Mouse (Mus musculus) heart, embryonic 14.5 days (tissue): ENCODE measurements at regions not wholly inside any gene's neighbourhood (a gene's known extent, or its start where the extent isn't known, plus 50 kb on each side); places are given as distances from the start of the nearest gene placed in this dataset.

ENCODE experiments used
- ATAC-seq: fragments of 200-750 bp; cut with Nextera tagmentation; 2 replicates; pipeline ENCODE4 v1.8.0; 2017; ENCODE audit warnings: low read depth, moderate TSS enrichment; ENCODE audit not compliant: insufficient number of reproducible peaks, insufficient read depth, low FRiP score
- H3K27ac ChIP-seq, 2 experiments: fragments of 200-500 bp in 1 of 2; fragments of 300-500 bp in 1 of 2; sonication (generic) in 1 of 2; replicated peaks in 1 of 2; 2 replicates each; pipeline ENCODE4 v1.5.1; 2012 to 2014; ENCODE audit warnings: low read depth in 2 of 2, low read length in 2 of 2, control low read depth in 1 of 2, mild to moderate bottlenecking in 1 of 2, mixed read lengths in 1 of 2; ENCODE audit not compliant: control insufficient read depth in 1 of 2, insufficient read depth in 1 of 2
- H3K27me3 ChIP-seq: fragments of 300-500 bp; sonication (generic); 2 replicates; pipeline ENCODE4 v1.6.1; 2014; ENCODE audit warnings: mild to moderate bottlenecking, low read length, control low read depth; ENCODE audit not compliant: control insufficient read depth, insufficient read depth
- H3K36me3 ChIP-seq: fragments of 300-500 bp; sonication (generic); 2 replicates; pipeline ENCODE4 v1.6.1; 2014; ENCODE audit warnings: mild to moderate bottlenecking, control low read depth, low read length, mixed read lengths; ENCODE audit not compliant: control insufficient read depth, insufficient read depth
- H3K4me1 ChIP-seq, 2 experiments: fragments of 200-500 bp in 1 of 2; fragments of 300-500 bp in 1 of 2; sonication (generic) in 1 of 2; 2 replicates each; pipeline ENCODE4 v1.6.1; 2012 to 2014; ENCODE audit warnings: low read length in 2 of 2, control low read depth in 1 of 2, mixed read lengths in 1 of 2; ENCODE audit not compliant: control insufficient read depth in 2 of 2, insufficient read depth in 2 of 2
- H3K4me2 ChIP-seq: fragments of 300-500 bp; sonication (generic); 2 replicates; pipeline ENCODE4 v1.6.1; 2014; ENCODE audit warnings: mild to moderate bottlenecking, low read length
- H3K4me3 ChIP-seq, 2 experiments: fragments of 200-500 bp in 1 of 2; fragments of 300-500 bp in 1 of 2; sonication (generic) in 1 of 2; 2 replicates each; pipeline ENCODE4 v1.5.1; 2012 to 2014; ENCODE audit warnings: low read length in 2 of 2, mild to moderate bottlenecking in 2 of 2, control low read depth in 1 of 2, low read depth in 1 of 2, moderate library complexity in 1 of 2; ENCODE audit not compliant: control insufficient read depth in 1 of 2, insufficient read depth in 1 of 2
- H3K9ac ChIP-seq: fragments of 300-500 bp; sonication (generic); 2 replicates; pipeline ENCODE4 v1.6.1; 2014; ENCODE audit warnings: mild to moderate bottlenecking, low read length
- H3K9me3 ChIP-seq: fragments of 300-500 bp; sonication (generic); 2 replicates; pipeline ENCODE4 v1.6.1; 2016; ENCODE audit warnings: low read length, control low read depth; ENCODE audit not compliant: control insufficient read depth
- WGBS: fragments of 180-500 bp; shearing (Covaris S2); extraction: QIAGEN DNeasy Blood & Tissue Kit; methylation state at CpG from one replicate; pipeline ENCODE4 v1.1.7; 2014; 5-methylcytosine and 5-hydroxymethylcytosine counted together

DNA sequence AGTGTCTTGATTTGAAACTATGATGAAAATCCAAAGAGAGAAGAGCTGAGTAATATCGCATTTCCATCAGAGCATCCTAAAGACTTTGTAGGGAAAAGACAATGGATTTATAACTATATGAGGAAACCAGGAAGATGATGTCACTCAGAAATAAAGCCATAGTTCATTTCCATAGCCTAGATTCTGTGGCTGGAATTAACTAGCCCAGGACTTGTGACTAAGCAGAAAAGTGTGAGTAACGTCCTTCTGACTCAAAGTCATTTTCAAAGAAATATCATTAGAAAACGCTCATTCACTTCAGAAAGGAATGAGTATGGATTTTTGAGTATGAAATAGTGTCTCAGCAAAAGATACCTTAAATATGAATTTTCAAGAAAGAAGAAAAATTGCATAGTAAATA, 179.9 kb upstream of the Crbn start:
- Histone ChIP-seq H3K4me1 (no peaks in the 10 kb centered on the region), H3K4me3 (no peak overlapping the region), H3K9ac (no peak overlapping the region), H3K27ac (no peak overlapping the region), H3K36me3 (no peaks in the 10 kb centered on the region), H3K27me3 (no peaks in the 10 kb centered on the region), H3K9me3 (no peaks in the 10 kb centered on the region), H3K4me2 (no peak overlapping the region)
- no peak for ATAC-seq
- WGBS, result 76% methylated on average over 3 of the region's 3 CpGs

DNA sequence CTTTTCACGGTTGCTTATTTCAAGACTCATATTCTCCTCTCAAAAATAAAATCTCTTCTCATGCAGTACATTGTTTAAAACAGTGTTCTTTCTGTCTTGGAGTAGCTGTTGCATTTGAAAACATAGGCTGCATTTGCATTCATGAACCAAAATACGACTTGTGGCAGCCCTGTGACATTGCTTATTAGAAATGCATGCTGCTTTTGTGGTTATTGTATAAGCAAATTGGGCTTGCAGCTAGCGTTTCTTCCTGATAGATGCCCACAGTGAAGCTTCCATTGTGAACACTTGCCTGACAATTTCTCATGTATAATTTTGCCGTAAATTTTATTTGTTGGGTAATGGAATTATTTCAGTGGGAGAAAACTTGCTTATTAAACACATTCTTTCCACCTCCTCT, 180.3 kb upstream of the Crbn start:
- H3K9ac ChIP-seq, result no peak overlapping the region
- H3K36me3 ChIP-seq, result no peaks in the 10 kb centered on the region
- no peak for ATAC-seq
- H3K4me1 ChIP-seq, result no peaks in the 10 kb centered on the region
- WGBS, result 75% methylated on average over 4 of the region's 4 CpGs
- no peak overlapping the region for H3K4me3 ChIP-seq
- H3K9me3 ChIP-seq, result no peaks in the 10 kb centered on the region
- no peak overlapping the region for H3K4me2 ChIP-seq
- H3K27me3 ChIP-seq, result no peaks in the 10 kb centered on the region
- no peak overlapping the region for H3K27ac ChIP-seq

DNA sequence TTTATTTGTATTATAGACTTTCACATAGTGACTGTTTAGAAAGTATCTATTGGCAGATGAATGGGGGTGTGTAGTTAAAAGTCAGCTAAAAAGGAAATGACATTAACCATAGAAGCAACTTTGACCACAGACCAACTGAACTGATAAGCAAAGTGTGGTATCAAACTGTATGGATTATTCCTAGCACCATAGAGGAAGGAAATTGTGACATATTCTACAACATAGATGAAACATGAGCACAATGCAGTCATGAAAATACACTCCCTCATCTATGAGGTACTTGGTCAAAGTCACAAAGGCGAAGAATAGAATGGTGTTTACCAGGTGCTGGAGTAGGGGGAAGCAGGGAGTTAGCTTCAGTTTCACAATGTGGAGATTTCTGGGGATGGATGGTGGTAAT, 181.4 kb upstream of the Crbn start:
- Histone ChIP-seq H3K27me3 (no peaks in the 10 kb centered on the region), H3K9me3 (no peaks in the 10 kb centered on the region), H3K4me2 (no peak overlapping the region), H3K36me3 (no peaks in the 10 kb centered on the region), H3K9ac (no peak overlapping the region), H3K4me3 (no peak overlapping the region), H3K4me1 (no peaks in the 10 kb centered on the region), H3K27ac (no peak overlapping the region)
- WGBS, result 67% methylated on average over 1 of the region's 1 CpGs
- ATAC-seq, result no peak

DNA sequence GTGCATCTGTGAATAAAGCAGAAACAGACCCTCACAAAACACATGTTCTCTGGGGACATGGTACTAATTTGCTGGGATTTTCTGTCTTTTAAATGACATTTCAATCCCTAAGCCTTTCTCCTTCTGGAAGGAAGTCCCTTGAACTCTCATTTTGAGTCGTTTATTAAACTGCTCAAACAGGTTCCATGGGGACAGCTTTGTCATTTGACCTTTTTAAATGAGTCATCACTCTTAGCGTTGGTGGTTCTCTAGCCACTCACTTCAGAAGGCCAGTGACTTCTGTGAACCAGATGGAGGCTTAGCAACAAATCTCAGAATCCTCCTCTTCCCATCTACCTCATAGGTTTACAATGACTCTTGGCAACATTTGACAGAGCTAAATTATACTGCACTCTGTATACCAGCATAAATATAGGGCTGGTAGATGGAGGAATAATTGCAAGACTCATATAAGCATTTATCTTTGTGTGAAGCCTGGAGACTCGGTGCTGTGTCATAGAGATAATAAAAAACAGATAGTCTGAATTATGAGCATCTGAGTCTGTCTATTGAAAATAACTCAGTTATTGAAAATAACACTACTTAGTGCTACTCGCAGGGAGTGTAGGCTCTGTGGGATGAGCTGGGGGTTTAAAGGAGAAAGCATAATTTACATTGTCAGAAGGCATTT, 185.4 kb upstream of the Crbn start:
- no peak overlapping the region for H3K4me3 ChIP-seq
- H3K27me3 ChIP-seq, result no peaks in the 10 kb centered on the region
- H3K27ac ChIP-seq, result no peak overlapping the region
- H3K9me3 ChIP-seq, result no peaks in the 10 kb centered on the region
- 60% methylated on average over 4 of the region's 4 CpGs for WGBS
- no peak overlapping the region for H3K9ac ChIP-seq
- no peaks in the 10 kb centered on the region for H3K4me1 ChIP-seq
- H3K36me3 ChIP-seq, result no peaks in the 10 kb centered on the region
- no peak overlapping the region for H3K4me2 ChIP-seq
- no peak for ATAC-seq

DNA sequence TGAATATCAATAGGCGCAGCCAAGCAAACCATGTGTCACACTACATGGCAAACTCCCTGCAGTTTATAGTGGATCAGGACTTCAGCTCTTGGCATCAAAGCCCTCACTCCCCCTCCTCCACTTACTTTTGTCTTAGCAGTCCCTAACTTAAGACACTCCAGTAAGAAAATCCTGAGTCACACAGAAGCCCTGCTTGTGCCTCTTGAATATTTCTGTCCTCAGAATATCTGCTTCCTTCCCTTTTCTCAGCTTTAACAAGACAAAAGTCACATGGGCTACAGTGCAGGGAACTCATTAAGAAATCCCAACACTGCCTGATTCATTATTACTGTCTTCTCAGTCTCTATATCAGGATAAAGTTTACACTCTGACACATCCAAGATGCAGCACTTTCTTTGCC, 191.7 kb upstream of the Crbn start:
- Histone ChIP-seq H3K4me1 (no peaks in the 10 kb centered on the region), H3K27ac (no peak overlapping the region), H3K4me3 (no peak overlapping the region), H3K9ac (no peak overlapping the region), H3K4me2 (no peak overlapping the region), H3K9me3 (no peaks in the 10 kb centered on the region), H3K36me3 (no peaks in the 10 kb centered on the region), H3K27me3 (no peaks in the 10 kb centered on the region)
- 87% methylated on average over 1 of the region's 1 CpGs for WGBS
- no peak for ATAC-seq

DNA sequence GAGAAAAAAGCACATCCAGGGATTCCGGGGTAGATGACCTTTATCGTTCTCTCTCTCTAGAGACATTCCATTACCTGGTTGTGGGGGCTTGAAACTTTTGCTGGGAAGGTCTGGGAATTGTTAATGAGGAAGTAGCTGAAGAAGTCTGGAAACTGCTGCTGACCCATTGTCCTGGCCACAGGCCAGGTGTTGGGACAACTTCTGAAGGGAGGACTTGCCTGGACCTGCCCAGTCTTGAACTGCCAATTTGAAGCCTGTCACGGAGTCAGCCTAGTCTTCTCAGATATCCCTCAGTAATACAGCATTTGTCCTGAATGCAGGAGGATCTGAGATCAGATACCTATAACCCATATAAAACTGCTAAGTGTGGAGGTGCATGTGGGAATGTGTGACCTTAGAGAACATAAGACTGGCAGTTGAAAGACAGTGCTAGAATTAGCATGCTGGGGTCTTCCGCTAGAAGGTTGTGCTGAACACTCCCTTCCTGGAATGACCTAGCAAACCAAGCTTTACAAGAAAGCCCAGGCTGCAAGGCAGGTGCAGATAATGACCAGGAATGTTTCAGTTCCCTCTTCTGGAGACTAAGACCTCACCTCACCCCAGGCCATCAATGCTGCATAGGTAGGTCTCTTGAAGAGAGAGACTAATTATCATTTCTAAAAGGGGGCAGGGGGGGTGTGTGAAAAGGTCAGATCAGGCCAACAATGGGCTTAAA, 204.7 kb upstream of the Crbn start:
- Histone ChIP-seq H3K9me3 (no peaks in the 10 kb centered on the region), H3K27ac (no peak overlapping the region), H3K4me1 (no peaks in the 10 kb centered on the region), H3K4me3 (no peak overlapping the region), H3K27me3 (no peaks in the 10 kb centered on the region), H3K4me2 (no peak overlapping the region), H3K36me3 (no peaks in the 10 kb centered on the region), H3K9ac (no peak overlapping the region)
- no peak for ATAC-seq
- 82% methylated on average over 4 of the region's 4 CpGs for WGBS

DNA sequence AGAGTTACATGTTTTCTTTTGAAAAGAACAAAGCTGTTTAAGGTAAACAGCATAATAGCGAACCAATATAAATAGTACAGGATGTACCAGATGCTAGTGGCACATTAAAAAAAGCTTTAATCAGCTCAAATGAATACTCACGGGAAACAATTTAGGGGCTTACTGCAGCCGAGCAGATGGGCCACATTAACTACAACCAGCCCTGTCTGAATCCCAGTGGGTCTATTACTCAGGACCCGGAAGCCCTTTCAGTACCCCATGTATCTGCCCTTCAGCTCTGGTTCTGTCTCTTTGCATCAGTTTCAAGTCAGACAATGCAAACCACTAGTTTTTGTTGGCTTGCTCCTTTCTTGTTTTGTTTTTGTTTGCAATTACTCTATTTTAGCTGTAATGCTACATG, 210.9 kb upstream of the Crbn start:
- no peaks in the 10 kb centered on the region for H3K27me3 ChIP-seq
- no peak overlapping the region for H3K4me3 ChIP-seq
- H3K27ac ChIP-seq, result no peak overlapping the region
- H3K9ac ChIP-seq, result no peak overlapping the region
- H3K4me2 ChIP-seq, result no peak overlapping the region
- ATAC-seq, result no peak
- H3K9me3 ChIP-seq, result no peaks in the 10 kb centered on the region
- 77% methylated on average over 4 of the region's 4 CpGs for WGBS
- H3K36me3 ChIP-seq, result no peaks in the 10 kb centered on the region
- no peaks in the 10 kb centered on the region for H3K4me1 ChIP-seq
